Mouse (Mus musculus): Measurements from ENCODE around the gene Gpt2. TPM values are rescaled to one million over a fixed set of nuclear protein-coding genes. Genes with fewer than 3 reads are reported as not detected.
A peak's percentile ranks its signal among the peaks of the same experiment; 100 is the strongest.

Gene Gpt2
- total RNA-seq (2021), result 10 to 100 TPM; 36.6 to 50.0 TPM

- peak; percentile 95 for DNase-seq (ENCODE audit: extremely low spot score in 1 of 2, low spot score in 2 of 2)
- intact Hi-C loops (cut with DNase I), result no loop called here
Measured at GRCm38 (mm10) chr8:85492125-85492875, at the start of gene Gpt2. TSS of gene Gpt2 (plus strand) at chr8:85492576.

- intact Hi-C loops (cut with DNase I), result no loop called here
- DNase-seq (ENCODE audit: extremely low spot score in 1 of 2, low spot score in 2 of 2), result no peak
Measured at GRCm38 (mm10) chr8:85444092-85444491, 48.3 kb upstream of the Gpt2 start.

- intact Hi-C loops (cut with DNase I), result no loop called here
- DNase-seq (ENCODE audit: extremely low spot score in 1 of 2, low spot score in 2 of 2), result no peak
Measured at GRCm38 (mm10) chr8:85445936-85446685, 46.3 kb upstream of the Gpt2 start.

- DNase-seq (ENCODE audit: extremely low spot score in 1 of 2, low spot score in 2 of 2), result no peak
- intact Hi-C loops (cut with DNase I), result loop anchor here (10.0 kb wide), 1 partner anchor 214 kb away; no protein-coding TSS in a partner anchor
Measured at GRCm38 (mm10) chr8:85450335-85450734, 42.0 kb upstream of the Gpt2 start.

GRCm38 (mm10) chr8:85452328-85452727 is 40.0 kb upstream of the Gpt2 start:
- intact Hi-C loops (cut with DNase I), result loop anchor here (10.0 kb wide), 1 partner anchor 212 kb away; no protein-coding TSS in a partner anchor
- DNase-seq (ENCODE audit: extremely low spot score in 1 of 2, low spot score in 2 of 2), result peak in 1 of 2 experiments; percentile 55

- DNase-seq (ENCODE audit: extremely low spot score in 1 of 2, low spot score in 2 of 2), result no peak
- intact Hi-C loops (cut with DNase I), result loop anchor here (10.0 kb wide), 1 partner anchor 212 kb away; no protein-coding TSS in a partner anchor
Measured at GRCm38 (mm10) chr8:85453256-85453655, 39.1 kb upstream of the Gpt2 start.

- intact Hi-C loops (cut with DNase I), result loop anchor here (5.0 to 10.0 kb wide), 2 partner anchors 210 to 1133 kb away; no protein-coding TSS in a partner anchor
- no peak for DNase-seq (ENCODE audit: extremely low spot score in 1 of 2, low spot score in 2 of 2)
Measured at GRCm38 (mm10) chr8:85454750-85455149, 37.6 kb upstream of the Gpt2 start.

GRCm38 (mm10) chr8:85456536-85456935 is 35.8 kb upstream of the Gpt2 start:
- peak; percentile 38 to 74 for DNase-seq (ENCODE audit: extremely low spot score in 1 of 2, low spot score in 2 of 2)
- intact Hi-C loops (cut with DNase I), result loop anchor here (2.0 to 10.0 kb wide), 3 partner anchors 70 to 1131 kb away; no protein-coding TSS in a partner anchor

GRCm38 (mm10) chr8:85459582-85459981 is 32.8 kb upstream of the Gpt2 start:
- intact Hi-C loops (cut with DNase I), result loop anchor here (5.0 to 10.0 kb wide), 2 partner anchors 205 to 1128 kb away; no protein-coding TSS in a partner anchor
- DNase-seq (ENCODE audit: extremely low spot score in 1 of 2, low spot score in 2 of 2), result no peak

- no peak for DNase-seq (ENCODE audit: extremely low spot score in 1 of 2, low spot score in 2 of 2)
- intact Hi-C loops (cut with DNase I), result no loop called here
Measured at GRCm38 (mm10) chr8:85460804-85461203, 31.6 kb upstream of the Gpt2 start.

GRCm38 (mm10) chr8:85461377-85461776 is 31.0 kb upstream of the Gpt2 start:
- no peak for DNase-seq (ENCODE audit: extremely low spot score in 1 of 2, low spot score in 2 of 2)
- intact Hi-C loops (cut with DNase I), result no loop called here

GRCm38 (mm10) chr8:85462441-85462840 is 29.9 kb upstream of the Gpt2 start:
- DNase-seq (ENCODE audit: extremely low spot score in 1 of 2, low spot score in 2 of 2), result peak in 1 of 2 experiments; percentile 33
- intact Hi-C loops (cut with DNase I), result no loop called here

GRCm38 (mm10) chr8:85464316-85464715 is 28.1 kb upstream of the Gpt2 start:
- DNase-seq (ENCODE audit: extremely low spot score in 1 of 2, low spot score in 2 of 2), result no peak
- intact Hi-C loops (cut with DNase I), result no loop called here

GRCm38 (mm10) chr8:85466056-85466455 is 26.3 kb upstream of the Gpt2 start:
- intact Hi-C loops (cut with DNase I), result no loop called here
- DNase-seq (ENCODE audit: extremely low spot score in 1 of 2, low spot score in 2 of 2), result no peak

GRCm38 (mm10) chr8:85470753-85471152 is 21.6 kb upstream of the Gpt2 start:
- intact Hi-C loops (cut with DNase I), result no loop called here
- DNase-seq (ENCODE audit: extremely low spot score in 1 of 2, low spot score in 2 of 2), result no peak

GRCm38 (mm10) chr8:85472800-85473199 is 19.6 kb upstream of the Gpt2 start:
- DNase-seq (ENCODE audit: extremely low spot score in 1 of 2, low spot score in 2 of 2), result no peak
- intact Hi-C loops (cut with DNase I), result no loop called here

GRCm38 (mm10) chr8:85473246-85473645 is 19.1 kb upstream of the Gpt2 start:
- intact Hi-C loops (cut with DNase I), result no loop called here
- DNase-seq (ENCODE audit: extremely low spot score in 1 of 2, low spot score in 2 of 2), result no peak

- intact Hi-C loops (cut with DNase I), result no loop called here
Measured at GRCm38 (mm10) chr8:85474924-85475323, 17.5 kb upstream of the Gpt2 start.

GRCm38 (mm10) chr8:85476970-85477545 is 15.3 kb upstream of the Gpt2 start:
- intact Hi-C loops (cut with DNase I), result no loop called here
- DNase-seq (ENCODE audit: extremely low spot score in 1 of 2, low spot score in 2 of 2), result no peak

More at GRCm38 (mm10) chr8:85474924-85475323, 17.5 kb upstream of the Gpt2 start:
- DNase-seq (ENCODE audit: extremely low spot score in 1 of 2, low spot score in 2 of 2), result no peak
